Mouse (Mus musculus): Measurements from ENCODE around the gene Gne. TPM values are rescaled to one million over a fixed set of nuclear protein-coding genes. Genes with fewer than 3 reads are reported as not detected.
A peak's percentile ranks its signal among the peaks of the same experiment; 100 is the strongest.

Gene Gne
- total RNA-seq (2021): 36.9 and 45.8 TPM in 2 replicates
- long read RNA-seq, experiment 1, transcript Gne-202 (12 exons, 2,920 nt): major isoform, 24 of 38 reads
- long read RNA-seq, experiment 1, partial matches to known transcripts: 8 of 38 reads
- long read RNA-seq, experiment 1, other reads (novel, unspliced or antisense): 6 of 38 reads
- long read RNA-seq, experiment 2, transcript Gne-202 (12 exons, 2,920 nt): major isoform, 15 of 38 reads
- long read RNA-seq, experiment 2, partial matches to known transcripts: 18 of 38 reads
- long read RNA-seq, experiment 2, other reads (novel, unspliced or antisense): 5 of 38 reads

- peak; percentile 29 for DNase-seq
Observed at GRCm38 (mm10) chr4:44083945-44084344, at the start of gene Gne. TSS of gene Gne (minus strand) at chr4:44084177.

GRCm38 (mm10) chr4:44126805-44127204 is 42.8 kb upstream of the Gne start:
- DNase-seq: no peak

- peak; percentile 42 for DNase-seq
Observed at GRCm38 (mm10) chr4:44119410-44120201, 35.6 kb upstream of the Gne start.

GRCm38 (mm10) chr4:44115046-44115445 is 31.1 kb upstream of the Gne start:
- DNase-seq: no peak

GRCm38 (mm10) chr4:44113393-44114138 is 29.6 kb upstream of the Gne start:
- DNase-seq: no peak

GRCm38 (mm10) chr4:44112741-44113140 is 28.8 kb upstream of the Gne start:
- DNase-seq: peak; percentile 31

GRCm38 (mm10) chr4:44110771-44111170 is 26.8 kb upstream of the Gne start:
- no peak for DNase-seq

GRCm38 (mm10) chr4:44108297-44108696 is 24.3 kb upstream of the Gne start:
- DNase-seq: no peak

- DNase-seq: peak; percentile 29
Observed at GRCm38 (mm10) chr4:44107339-44107738, 23.4 kb upstream of the Gne start.

GRCm38 (mm10) chr4:44106297-44106821 is 22.4 kb upstream of the Gne start:
- DNase-seq: no peak

- DNase-seq: peak; percentile 40
Observed at GRCm38 (mm10) chr4:44104195-44104917, 20.4 kb upstream of the Gne start.

- no peak for DNase-seq
Observed at GRCm38 (mm10) chr4:44103620-44104019, 19.6 kb upstream of the Gne start.

- no peak for DNase-seq
Observed at GRCm38 (mm10) chr4:44097576-44098335, 13.8 kb upstream of the Gne start.

GRCm38 (mm10) chr4:44094475-44094874 is 10.5 kb upstream of the Gne start:
- no peak for DNase-seq

GRCm38 (mm10) chr4:44092359-44092758 is 8.4 kb upstream of the Gne start:
- no peak for DNase-seq

GRCm38 (mm10) chr4:44085566-44085965 is 1.6 kb upstream of the Gne start:
- DNase-seq: no peak

- DNase-seq: no peak
Observed at GRCm38 (mm10) chr4:44084602-44085325, 787 bp upstream of the Gne start.

- DNase-seq: no peak
Observed at GRCm38 (mm10) chr4:44078358-44078933, 5.5 kb downstream of the Gne start.

- no peak for DNase-seq
Observed at GRCm38 (mm10) chr4:44074422-44074821, 9.6 kb downstream of the Gne start.

GRCm38 (mm10) chr4:44073799-44074198 is 10.2 kb downstream of the Gne start:
- no peak for DNase-seq

Data from adrenal gland, postnatal 14 days (tissue).